Mouse (Mus musculus) layer of hippocampus, adult 9-10 months (tissue): ENCODE measurements around the gene Olfr1333.
"Not testable (repeated sequence)": the region's sequence is repeated elsewhere in the genome, so short reads cannot be mapped to it uniquely, and the experiment has no call there.

Experiments used
- DNase-seq: peaks from one replicate; pipeline ENCODE4 v3.0.0; 2022; ENCODE audit warnings: low spot score

Olfr1333 gene

GRCm38 (mm10) chr4:118836179-118836578, at the start of gene Olfr1333:
Gene Olfr1333, minus strand, starts transcription at chr4:118836279.
- no peak for DNase-seq

GRCm38 (mm10) chr4:118867566-118867965, 31.5 kb upstream of the Olfr1333 start:
- DNase-seq = no peak

GRCm38 (mm10) chr4:118864349-118864748, 28.3 kb upstream of the Olfr1333 start, which contains the start of gene Olfr1331:
Gene Olfr1331, plus strand, starts transcription at chr4:118864649.
- DNase-seq = no peak

- peak; percentile 3 for DNase-seq
These were observed 26.6 kb upstream of the Olfr1333 start for GRCm38 (mm10) chr4:118862704-118863103.

GRCm38 (mm10) chr4:118861791-118862190, 25.7 kb upstream of the Olfr1333 start:
- no peak for DNase-seq

GRCm38 (mm10) chr4:118818921-118819320, 17.2 kb downstream of the Olfr1333 start:
- DNase-seq = no peak

GRCm38 (mm10) chr4:118809844-118810243, 26.2 kb downstream of the Olfr1333 start, which contains the start of gene Olfr1335:
Gene Olfr1335, minus strand, starts transcription at chr4:118809944.
- no peak for DNase-seq

- not testable (repeated sequence) for DNase-seq
These were observed 43.3 kb downstream of the Olfr1333 start for GRCm38 (mm10) chr4:118792796-118793195.

- DNase-seq = no peak
These were observed 53.6 kb downstream of the Olfr1333 start, which contains the start of gene Olfr1337 for GRCm38 (mm10) chr4:118782486-118782885. Gene Olfr1337, minus strand, starts transcription at chr4:118782586.
